Comparison of ENCODE assay signal across 8 mouse cellular contexts in genomic region chrX:72824776-72825588, GRCm38 (mm10). TPM values are rescaled to one million over a fixed set of nuclear protein-coding genes. Genes with fewer than 3 reads are reported as not detected.
DNase-seq lines count a peak whose midpoint lies in the region; ATAC-seq and TF ChIP-seq lines count a peak whose summit lies in the region.

Gene Gabrq, plus strand, starts transcription at chrX:72825178.

- no peaks in the 10 kb centered on the region for H3K9me3 ChIP-seq in ES-Bruce4 (replicated peaks; ENCODE audit: control insufficient read depth, insufficient read depth, low read length, poor library complexity, severe bottlenecking)
- H3K9me3 ChIP-seq in forebrain, embryonic 11.5 days (ENCODE audit: control insufficient read depth, low read length), result no peaks in the 10 kb centered on the region
- no peaks in the 10 kb centered on the region for H3K9me3 ChIP-seq in lung, embryonic 15.5 days

- peak in 1 of 2 experiments; percentile 0 for DNase-seq in cerebellum, adult 2 months
- no peak for DNase-seq in cerebellum, adult 11 months
- peak; percentile 72 for DNase-seq in forebrain, embryonic 11.5 days (ENCODE audit: low spot score)
- DNase-seq in kidney, adult 8-10 months, result peak; percentile 7 to 9
- peak; percentile 6 for DNase-seq in retina, postnatal 7 days (ENCODE audit: low read depth, low spot score)
- no peak for DNase-seq in layer of hippocampus, adult 11-12 months (ENCODE audit: low spot score)

- no peak for TF ChIP-seq CTCF in cerebellum, adult 2 months (IDR thresholded peaks at IDR 0.05; ENCODE audit: borderline replicate concordance, insufficient read depth, low read depth, low read length)
- no peak for TF ChIP-seq CTCF in ES-Bruce4 (IDR thresholded peaks at IDR 0.05; ENCODE audit: low read depth, low read length)

- H3K4me3 ChIP-seq in cerebellum, adult 2 months (replicated peaks; ENCODE audit: insufficient read depth, low read depth, low read length), result peak within 1 kb of the TSS; percentile 4
- peak within 1 kb of the TSS; percentile 35 for H3K4me3 ChIP-seq in ES-Bruce4 (ENCODE audit: low read depth, low read length)
- peak within 1 kb of the TSS; percentile 32 for H3K4me3 ChIP-seq in forebrain, embryonic 11.5 days (ENCODE audit: low read depth, low read length)
- H3K4me3 ChIP-seq in lung, embryonic 15.5 days, result peak within 1 kb of the TSS; percentile 21

- H3K27me3 ChIP-seq in cerebellum, adult 2 months (ENCODE audit: control insufficient read depth, insufficient read depth, low read length), result no peaks in the 10 kb centered on the region
- H3K27me3 ChIP-seq in ES-Bruce4 (ENCODE audit: control insufficient read depth, insufficient read depth, low read length, poor library complexity, severe bottlenecking), result peaks cover 1% of the 10 kb centered on the region
- H3K27me3 ChIP-seq in forebrain, embryonic 11.5 days (ENCODE audit: control insufficient read depth, insufficient read depth, low read length), result peaks cover 2% of the 10 kb centered on the region; the same call in 1 of the 2 replicates
- peaks cover 26% of the 10 kb centered on the region for H3K27me3 ChIP-seq in lung, embryonic 15.5 days

- H3K27ac ChIP-seq in cerebellum, adult 2 months (ENCODE audit: insufficient read depth, low read length), result no peak within 1 kb of the TSS
- H3K27ac ChIP-seq in ES-Bruce4 (ENCODE audit: insufficient read depth, low read length), result no peak within 1 kb of the TSS
- no peak within 1 kb of the TSS for H3K27ac ChIP-seq in forebrain, embryonic 11.5 days (ENCODE audit: low read depth, low read length)
- no peak within 1 kb of the TSS for H3K27ac ChIP-seq in lung, embryonic 15.5 days

- no peaks in the 10 kb centered on the region for H3K36me3 ChIP-seq in ES-Bruce4 (ENCODE audit: control insufficient read depth, insufficient read depth, low read length, poor library complexity, severe bottlenecking)
- H3K36me3 ChIP-seq in forebrain, embryonic 11.5 days (ENCODE audit: control insufficient read depth, insufficient read depth, low read length), result no peaks in the 10 kb centered on the region
- H3K36me3 ChIP-seq in lung, embryonic 15.5 days, result no peaks in the 10 kb centered on the region

- no peak within 1 kb of the TSS for H3K9ac ChIP-seq in ES-Bruce4 (ENCODE audit: low read depth, poor library complexity, severe bottlenecking)
- peak within 1 kb of the TSS; percentile 32 for H3K9ac ChIP-seq in forebrain, embryonic 11.5 days (ENCODE audit: low read length)
- H3K9ac ChIP-seq in lung, embryonic 15.5 days, result no peak within 1 kb of the TSS

- peak; percentile 92 for ATAC-seq in forebrain, embryonic 11.5 days (replicated peaks; ENCODE audit: low FRiP score)
- ATAC-seq in lung, embryonic 15.5 days (ENCODE audit: borderline replicate concordance, extremely low read depth, low FRiP score, low TSS enrichment), result peak; percentile 81

- H3K4me2 ChIP-seq in forebrain, embryonic 11.5 days (ENCODE audit: low read depth, low read length, severe bottlenecking), result peak within 1 kb of the TSS; percentile 58
- peak within 1 kb of the TSS; percentile 59 for H3K4me2 ChIP-seq in lung, embryonic 15.5 days

- TF ChIP-seq EP300 in ES-Bruce4 (IDR thresholded peaks at IDR 0.05; ENCODE audit: insufficient read depth, low read depth, low read length), result no peak

- H3K4me1 ChIP-seq in cerebellum, adult 2 months (ENCODE audit: control insufficient read depth, insufficient read depth, low read length), result no peaks in the 10 kb centered on the region
- H3K4me1 ChIP-seq in ES-Bruce4 (ENCODE audit: control insufficient read depth, insufficient read depth, low read length), result no peaks in the 10 kb centered on the region
- H3K4me1 ChIP-seq in forebrain, embryonic 11.5 days (replicated peaks; ENCODE audit: control insufficient read depth, insufficient read depth, low read length), result no peaks in the 10 kb centered on the region
- H3K4me1 ChIP-seq in lung, embryonic 15.5 days, result no peaks in the 10 kb centered on the region

- TF ChIP-seq POLR2A in cerebellum, adult 2 months (IDR thresholded peaks at IDR 0.05; ENCODE audit: borderline replicate concordance, insufficient read depth, low read length), result no peak
- no peak for TF ChIP-seq POLR2A in ES-Bruce4 (IDR thresholded peaks at IDR 0.05; ENCODE audit: insufficient read depth, low read length)

- WGBS in cerebellum, adult 2 months, result 5% methylated on average over 42 of the region's 43 CpGs
- 13% methylated on average over 41 of the region's 43 CpGs for WGBS in forebrain, embryonic 11.5 days
- WGBS in lung, embryonic 15.5 days, result 16% methylated on average over 43 of the region's 43 CpGs

RNA-seq across cellular contexts. Expression of gene Gabrq, which starts in this region (rescaled TPM):
- 2.7 and 3.1 TPM in 2 replicates for polyA plus RNA-seq in cerebellum, adult 2 months (2012; rRNA removed)
- 0.24 TPM in 1 of 2 replicates, not detected in the other for polyA plus RNA-seq in ES-Bruce4 (2011; ENCODE audit: insufficient read depth, insufficient read length, low read depth, missing spikeins)
- 1.3 and 2.1 TPM in 2 replicates for polyA plus RNA-seq in forebrain, embryonic 11.5 days (2014; fragmentation: Nextera tagmentation; extraction: Ambion mirVana)
- 0.33 and 0.66 TPM in 2 replicates for polyA plus RNA-seq in lung, embryonic 15.5 days (2015; fragmentation: Nextera tagmentation; extraction: Ambion mirVana)

Comparison
In these comparisons a context has a peak if more than half of its experiments do, and no peak if none do; other contexts are left out.
1. Peak in ATAC-seq, H3K4me3 ChIP-seq and H3K4me2 ChIP-seq in lung, embryonic 15.5 days; RNA of the gene not detected or under 1 TPM.
2. DNase-seq: peak in forebrain, embryonic 11.5 days (single experiment), kidney, adult 8-10 months (2 of 2) and retina, postnatal 7 days (single experiment); none in cerebellum, adult 11 months (single experiment) and layer of hippocampus, adult 11-12 months (single experiment).
3. Peak in every context shown above with its lines, with median percentiles within 50 percentile points of each other: H3K4me3 ChIP-seq.